Mouse (Mus musculus) MEL (cell line): ENCODE measurements around the gene Sult6b1.

Experiments
- CHD2 ChIP-seq: IDR thresholded peaks from 2 replicates; pipeline ENCODE4 v1.6.1; 2011; ENCODE audit warnings: low read length, improper control_type of control experiment
- CTCF ChIP-seq, 3 experiments: IDR thresholded peaks in 2 of 3; conservative IDR thresholded peaks in 1 of 3; 2 replicates each; pipeline ENCODE4 v1.5.1; 2011 to 2012; ENCODE audit warnings: low read length in 3 of 3, low read depth in 2 of 3, mild to moderate bottlenecking in 2 of 3, improper control_type of control experiment in 1 of 3, inconsistent platforms in 1 of 3, mixed read lengths in 1 of 3, moderate library complexity in 1 of 3; ENCODE audit not compliant: control insufficient read depth in 1 of 3, insufficient read depth in 1 of 3, poor library complexity in 1 of 3, severe bottlenecking in 1 of 3
- GABPA ChIP-seq: IDR thresholded peaks from 2 replicates; pipeline ENCODE4 v1.6.1; 2012; ENCODE audit warnings: low read depth, mild to moderate bottlenecking, inconsistent platforms, low read length, improper control_type of control experiment, moderate library complexity
- RCOR1 ChIP-seq: IDR thresholded peaks from 2 replicates; pipeline ENCODE4 v1.6.1; 2012; ENCODE audit warnings: low read depth, mild to moderate bottlenecking, inconsistent platforms, low read length, improper control_type of control experiment
- SMC3 ChIP-seq: IDR thresholded peaks from 2 replicates; pipeline ENCODE4 v1.6.1; 2011; ENCODE audit warnings: low read depth, low read length, improper control_type of control experiment
- ZNF384 ChIP-seq: IDR thresholded peaks from 2 replicates; pipeline ENCODE4 v1.6.1; 2012; ENCODE audit warnings: low read depth, mild to moderate bottlenecking, inconsistent platforms, low read length, improper control_type of control experiment

- TF ChIP-seq ZNF384 (no peak), CHD2 (no peak), CTCF (IDR thresholded peaks at IDR 0.05 in 2 of 3, conservative IDR thresholded peaks at IDR 0.05 in 1 of 3; ENCODE audit: control insufficient read depth in 1 of 3, insufficient read depth in 1 of 3, low read depth in 2 of 3, low read length in 3 of 3, poor library complexity in 1 of 3, severe bottlenecking in 1 of 3) (no peak), SMC3 (no peak), RCOR1 (no peak), GABPA (no peak)
Measured at GRCm38 (mm10) chr17:78842271-78842928, 64.4 kb downstream of the Sult6b1 start.
